Mouse (Mus musculus) ES-CJ7 (cell line): Measurements from ENCODE around the gene Dhrs7.
"Not testable (repeated sequence)": the region's sequence is repeated elsewhere in the genome, so short reads cannot be mapped to it uniquely, and the experiment has no call there.

Experiments used
- DNase-seq: peaks from one replicate; pipeline ENCODE4 v3.0.0; 2011; ENCODE audit warnings: low read depth, low spot score

Dhrs7 gene

DNA sequence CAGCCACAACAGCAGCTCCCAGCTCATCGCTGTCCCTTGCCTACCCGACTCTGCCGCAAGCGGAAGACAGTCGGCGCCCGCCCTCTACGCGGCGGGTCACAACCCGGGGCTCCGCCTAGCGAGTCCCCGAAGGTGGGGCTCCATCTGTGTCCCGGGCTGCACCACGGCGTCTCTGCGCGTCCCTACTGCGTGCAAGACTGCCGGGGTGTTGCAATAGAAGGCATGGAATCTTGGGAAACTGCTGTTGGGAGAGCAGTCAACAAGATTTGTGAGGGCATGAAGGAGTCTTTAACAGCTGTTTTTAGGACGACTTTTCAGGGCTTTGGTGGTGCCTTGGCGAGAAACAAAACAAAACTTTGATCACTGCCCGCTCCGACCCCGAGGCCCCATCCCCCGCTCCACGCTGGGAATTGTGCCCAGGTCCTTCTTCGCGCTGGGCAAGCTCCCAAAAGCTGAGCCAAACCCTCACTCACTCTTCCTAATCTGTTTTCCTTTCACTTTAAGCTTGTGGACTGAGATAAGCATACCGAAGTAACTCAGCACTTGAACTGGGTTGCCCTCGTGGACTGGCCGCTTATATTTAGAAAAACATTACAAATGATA lies at the start of gene Dhrs7:
Dhrs7 (minus strand) TSS at position 175 of the 603 bp plus-strand sequence.
- DNase-seq, result peak; percentile 81

DNA sequence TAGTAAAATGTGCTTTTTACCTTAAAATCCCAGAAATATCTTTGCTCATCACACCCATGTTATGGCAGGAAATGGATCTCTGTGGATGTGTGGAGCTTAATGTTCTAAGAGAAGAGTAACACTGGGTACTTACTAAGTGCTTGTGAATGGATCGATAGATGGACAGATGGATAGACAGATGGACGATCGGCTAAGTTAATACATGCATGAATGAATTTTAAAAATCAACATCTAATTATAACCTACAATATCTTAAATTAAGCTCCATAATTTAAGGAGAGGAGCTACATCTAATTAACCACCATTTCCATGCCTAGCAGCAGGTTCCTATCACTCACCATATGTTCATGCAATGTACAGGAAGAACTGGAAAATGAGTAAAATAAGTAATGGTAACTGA lies 45.3 kb upstream of the Dhrs7 start:
- DNase-seq, result no peak

DNA sequence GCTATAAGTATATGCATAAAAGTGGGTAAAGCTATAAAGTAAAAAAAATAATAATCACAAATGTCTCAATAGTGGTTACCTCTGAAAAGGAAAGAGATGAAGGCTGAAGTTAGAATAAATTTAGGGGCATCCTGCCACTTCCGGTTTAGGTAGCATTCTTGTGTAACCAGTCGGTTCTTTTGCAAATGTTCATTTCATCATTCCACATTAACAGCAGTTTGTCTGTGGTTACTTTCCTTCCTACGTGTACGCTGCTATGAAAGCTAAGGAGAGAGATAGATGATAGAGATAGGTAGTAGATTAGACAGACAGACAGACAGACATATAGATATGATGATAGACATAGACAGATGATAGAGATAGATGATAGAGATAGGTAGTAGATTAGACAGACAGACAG lies 39.4 kb upstream of the Dhrs7 start:
- no peak for DNase-seq

DNA sequence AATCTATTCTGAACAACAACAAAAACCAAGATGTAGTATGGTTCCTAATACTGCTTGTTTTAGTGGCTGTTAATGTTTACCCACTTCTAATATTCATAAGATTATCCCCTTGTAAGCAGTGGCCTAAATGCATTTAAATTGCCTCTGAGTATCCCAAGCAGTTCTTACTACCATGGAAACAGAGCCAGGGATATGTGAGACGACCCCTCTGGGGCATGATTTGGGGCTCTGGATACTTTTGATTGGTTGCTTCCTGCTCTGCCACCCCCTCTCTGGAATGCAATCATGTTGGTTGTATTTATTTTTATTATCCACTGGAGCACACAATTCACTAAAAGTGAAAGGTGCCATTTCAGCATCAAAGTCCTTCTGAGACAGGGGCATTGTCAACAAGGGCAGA lies 35.3 kb upstream of the Dhrs7 start:
- no peak for DNase-seq

DNA sequence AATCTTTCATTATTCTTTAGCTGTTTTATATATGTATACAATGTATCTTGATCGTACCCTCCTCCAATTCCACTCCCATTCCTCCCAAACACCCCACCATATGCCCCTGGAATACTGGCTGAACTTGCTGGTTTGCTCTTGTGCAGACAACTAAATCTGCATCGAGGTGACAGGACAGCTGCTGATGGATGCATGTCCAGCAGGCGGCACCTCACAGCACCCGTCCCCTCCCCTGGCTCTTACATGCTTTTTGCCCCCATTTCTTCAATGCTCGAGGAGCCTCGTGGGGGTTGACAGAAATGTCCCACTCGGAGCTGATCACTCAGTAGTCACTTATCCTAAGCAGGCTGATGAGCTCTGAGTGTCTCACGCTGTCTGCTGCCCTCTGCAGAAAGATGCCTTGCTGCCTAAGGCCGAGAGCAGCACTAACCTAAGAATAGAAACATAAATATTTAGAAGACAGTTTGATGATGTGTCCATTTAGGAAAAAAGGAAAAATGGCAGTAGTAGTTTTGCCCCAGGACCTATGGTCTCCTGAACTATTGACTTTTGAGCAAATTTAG lies 30.3 kb upstream of the Dhrs7 start:
- peak; percentile 22 for DNase-seq

DNA sequence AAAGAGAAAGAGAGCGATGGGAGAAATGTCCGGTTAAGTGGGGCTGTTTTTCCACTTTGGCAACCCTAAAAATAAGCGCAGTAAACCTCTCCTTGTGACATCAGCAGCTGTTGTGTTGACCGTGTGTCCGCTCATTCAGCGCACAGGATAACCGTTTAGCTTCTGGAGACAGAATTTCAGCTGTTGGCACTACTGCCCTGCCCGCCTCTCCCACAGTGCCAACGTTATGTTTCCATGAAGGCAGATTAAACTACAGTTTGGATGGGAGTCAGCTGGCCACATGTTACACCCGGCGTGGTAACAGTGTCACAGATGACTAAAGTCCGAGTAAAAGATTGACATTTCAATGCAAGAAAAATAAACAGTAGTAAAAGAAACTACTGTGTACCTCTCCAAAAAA lies 29.7 kb upstream of the Dhrs7 start:
- no peak for DNase-seq

DNA sequence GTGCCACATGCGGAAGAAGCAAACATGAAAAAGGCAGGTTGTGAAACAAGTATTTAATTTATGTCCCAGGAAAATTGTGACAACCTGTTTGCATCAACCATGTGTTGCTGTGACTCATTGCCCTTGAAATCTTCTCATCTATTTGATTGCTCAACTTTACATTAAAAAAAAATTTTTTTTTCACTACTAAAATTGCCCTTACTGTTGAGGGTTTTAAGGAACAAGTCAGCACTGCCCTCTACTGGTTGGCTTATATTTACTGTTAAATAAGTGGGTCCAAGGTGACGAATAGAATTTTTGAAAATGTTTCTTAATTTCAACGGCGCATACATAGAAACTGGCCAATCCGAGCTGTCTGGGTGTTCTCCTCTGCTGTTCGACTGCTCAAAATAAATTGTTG lies 29.2 kb upstream of the Dhrs7 start:
- DNase-seq, result peak; percentile 54

DNA sequence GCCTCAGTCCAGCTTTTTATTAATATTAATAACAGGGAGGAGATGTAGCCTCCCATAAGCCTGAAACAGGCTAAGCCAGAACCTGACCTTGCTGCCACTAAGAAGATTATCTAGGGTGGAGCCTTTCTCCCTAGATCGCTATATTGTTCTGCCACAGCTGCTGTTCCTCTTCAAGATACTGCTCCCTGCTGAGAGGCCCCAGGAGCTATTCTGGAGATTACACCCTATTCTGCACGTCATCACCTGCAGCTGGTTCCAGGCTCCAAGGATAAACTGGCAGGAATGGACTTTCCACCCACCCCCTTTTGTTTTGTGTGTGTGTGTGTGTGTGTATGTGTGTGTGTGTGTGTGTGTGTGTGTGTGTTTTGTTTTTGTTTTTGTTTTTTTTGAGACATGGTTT lies 23.6 kb upstream of the Dhrs7 start:
- peak; percentile 46 for DNase-seq

DNA sequence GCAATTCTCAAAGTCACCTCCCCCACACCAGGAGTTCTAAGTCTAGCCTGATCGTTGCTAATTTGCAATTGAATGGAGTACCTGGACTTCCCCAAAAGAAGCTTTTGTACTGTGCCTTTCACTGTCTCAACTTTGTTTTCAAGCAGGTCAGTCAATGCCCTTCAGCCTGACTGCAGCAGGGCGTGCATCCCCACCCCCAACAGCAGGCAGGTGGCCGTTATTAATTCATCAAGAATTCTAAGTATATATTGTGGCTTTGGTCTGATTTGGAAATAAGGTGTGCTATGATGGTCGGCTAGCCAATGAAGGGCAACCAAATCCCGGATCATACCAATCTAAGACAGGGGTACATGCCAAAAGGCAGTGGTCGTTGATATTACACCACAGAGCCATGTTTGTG lies 23.0 kb upstream of the Dhrs7 start:
- DNase-seq, result peak; percentile 54

DNA sequence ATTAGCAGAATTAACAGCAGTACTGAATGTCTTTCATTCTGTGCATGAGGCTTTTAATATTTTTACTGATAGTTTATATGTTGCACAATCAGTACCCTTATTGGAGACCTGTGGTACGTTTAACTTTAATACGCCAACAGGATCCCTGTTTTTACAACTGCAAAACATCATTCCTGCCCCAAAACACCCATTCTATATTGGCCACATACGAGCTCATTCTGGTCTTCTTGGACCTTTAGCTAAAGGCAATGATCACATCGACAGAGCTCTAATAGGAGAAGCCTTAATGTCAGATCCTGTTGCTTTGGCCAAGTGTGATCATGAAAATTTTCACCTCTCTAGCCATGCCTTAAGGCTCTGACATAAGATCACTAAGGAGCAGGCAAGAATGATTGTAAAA lies 21.9 kb upstream of the Dhrs7 start:
- DNase-seq, result not testable (repeated sequence)

DNA sequence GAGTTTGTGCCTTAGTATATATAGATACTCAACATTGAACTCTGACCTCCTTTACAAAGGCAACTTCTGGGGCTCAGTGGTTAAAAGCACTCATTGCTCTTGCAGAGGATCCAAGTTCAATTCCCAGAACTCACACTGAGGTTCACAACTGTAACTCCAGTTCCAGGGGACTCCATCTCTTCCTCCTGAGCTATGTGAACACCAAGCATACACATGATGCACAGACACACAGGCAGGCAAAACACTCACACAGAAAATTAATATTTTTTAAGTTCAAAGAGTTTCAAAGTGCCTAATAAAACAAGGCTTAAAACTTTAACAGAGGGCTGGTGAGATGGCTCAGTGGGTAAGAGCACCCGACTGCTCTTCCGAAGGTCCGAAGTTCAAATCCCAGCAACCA lies 18.9 kb upstream of the Dhrs7 start:
- no peak for DNase-seq

DNA sequence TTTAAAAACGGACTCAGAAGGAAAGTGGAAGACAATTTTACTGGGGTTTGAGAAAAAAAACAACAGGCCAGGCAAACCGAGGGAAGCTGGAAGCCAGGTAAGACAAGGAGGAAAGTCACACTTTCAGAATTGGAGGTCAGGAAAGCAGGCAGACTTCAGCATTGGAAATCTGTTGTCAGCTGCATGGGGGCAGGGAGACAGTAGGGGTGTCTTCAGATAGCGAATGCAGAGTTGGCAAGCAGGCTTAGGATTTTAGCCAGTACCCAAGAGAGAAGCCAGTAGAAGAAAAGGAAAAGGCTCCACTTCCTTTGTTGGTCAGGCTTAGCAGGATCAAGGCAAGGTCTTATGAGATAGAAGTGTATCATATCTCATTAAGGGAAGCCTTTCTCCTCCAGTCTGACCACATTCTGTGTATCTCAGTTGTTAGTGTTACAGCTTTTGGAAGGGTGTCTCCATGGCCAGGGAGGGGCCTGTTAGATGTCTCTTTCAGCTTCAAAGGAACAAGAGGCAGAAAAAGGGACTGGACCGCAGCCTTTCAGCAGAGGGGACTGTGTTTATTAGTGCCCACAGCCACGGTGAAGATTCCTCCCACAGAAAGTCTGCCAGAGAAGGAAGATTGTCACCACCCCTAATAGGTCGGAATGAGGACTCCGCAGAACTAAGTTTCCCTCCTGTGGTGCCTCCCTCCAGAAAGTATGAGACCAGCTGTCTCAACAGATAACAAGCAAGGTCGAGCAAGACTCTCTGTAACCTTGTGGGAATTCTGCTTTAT lies 18.0 kb upstream of the Dhrs7 start:
- DNase-seq, result no peak

DNA sequence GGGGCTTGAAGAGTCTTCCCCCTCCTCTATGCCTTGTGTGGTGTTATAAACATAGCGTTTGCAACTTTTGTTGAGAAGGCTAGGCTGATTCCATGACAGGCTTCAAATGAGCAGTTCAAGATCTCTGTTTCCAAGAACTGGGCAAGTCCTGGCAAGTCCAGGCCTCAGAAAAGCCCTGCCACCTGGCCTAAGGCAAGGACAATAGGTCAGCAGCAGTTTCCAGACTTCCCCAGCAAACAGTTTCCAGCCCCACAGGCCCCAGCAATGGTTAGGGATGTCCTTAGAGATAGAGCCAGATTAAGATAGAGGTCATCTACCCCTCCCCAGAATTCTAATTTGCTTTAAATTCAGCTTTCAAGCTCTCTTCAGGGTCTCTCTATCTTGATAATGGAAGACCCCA lies 17.2 kb upstream of the Dhrs7 start:
- no peak for DNase-seq

DNA sequence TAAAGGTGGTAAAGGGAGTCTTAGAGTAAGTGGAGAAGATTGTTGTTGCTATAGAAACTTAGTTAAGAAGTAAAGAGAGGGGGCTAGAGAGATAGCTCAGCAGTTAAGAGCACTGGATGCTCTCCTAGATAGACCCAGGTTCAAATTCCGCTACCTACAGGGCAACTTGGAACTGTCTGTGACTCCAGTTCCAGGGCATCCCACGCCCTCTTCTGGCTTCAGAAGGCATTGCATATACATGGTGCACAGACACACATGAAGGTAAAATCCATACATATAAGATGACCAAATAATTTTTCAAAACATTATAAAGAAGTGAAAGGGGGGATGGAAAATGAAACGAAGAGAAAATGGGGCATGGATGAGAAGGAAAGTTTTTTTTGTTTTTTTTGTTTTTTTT lies 14.9 kb upstream of the Dhrs7 start:
- peak; percentile 32 for DNase-seq

DNA sequence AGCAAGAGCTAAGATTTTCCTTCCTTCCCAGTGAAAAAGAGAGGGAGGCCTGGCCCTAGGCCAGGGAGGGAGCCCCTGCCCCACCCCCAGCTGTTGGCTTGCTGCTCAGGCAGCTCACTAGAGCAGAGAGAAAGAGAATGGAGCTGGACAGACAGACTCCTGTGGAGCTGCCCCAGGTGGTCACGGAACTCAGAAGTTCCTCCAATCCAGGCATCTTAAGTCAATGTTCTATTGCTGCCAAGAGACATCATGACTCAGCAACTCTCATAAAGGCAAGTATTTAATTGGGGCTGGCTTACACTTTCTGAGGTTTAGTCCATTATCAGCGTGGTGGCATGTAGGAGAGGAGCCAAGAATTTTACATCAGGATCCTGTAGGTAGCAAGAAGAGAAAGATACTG lies 10.1 kb upstream of the Dhrs7 start:
- peak; percentile 17 for DNase-seq

DNA sequence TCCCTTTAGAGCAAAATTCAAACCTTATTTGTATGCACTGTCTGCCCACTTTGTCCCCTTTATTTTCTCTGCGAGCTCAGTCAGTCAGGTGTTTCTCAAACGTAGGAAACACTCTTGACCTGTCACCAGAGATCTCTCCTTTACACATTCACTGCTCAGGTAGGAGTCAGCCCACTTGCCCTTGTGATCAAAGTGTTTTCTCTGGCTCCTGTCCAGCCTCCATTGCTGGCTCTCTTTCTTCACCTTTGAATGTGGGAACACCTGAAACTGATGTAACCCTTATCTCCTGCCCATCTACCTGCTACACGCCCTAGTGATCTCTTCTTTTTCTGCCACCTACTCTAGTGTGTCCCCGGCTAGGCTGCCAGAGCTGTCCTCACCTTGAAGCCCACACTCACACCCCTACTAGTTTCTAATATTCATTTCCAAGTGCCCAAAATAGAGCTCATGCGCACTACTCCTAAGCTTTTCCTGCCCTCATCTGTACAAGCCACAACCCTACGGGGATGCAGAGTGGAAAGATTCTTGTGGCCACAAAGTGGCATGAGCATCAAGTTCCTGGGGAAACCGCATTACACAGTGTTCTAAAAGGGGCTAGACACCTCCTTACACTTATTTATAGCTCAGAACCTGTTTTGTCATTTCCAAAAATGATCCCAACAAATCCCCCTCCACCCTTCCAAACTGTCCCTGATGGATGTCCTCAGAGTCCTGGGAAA lies 9.5 kb upstream of the Dhrs7 start:
- no peak for DNase-seq

DNA sequence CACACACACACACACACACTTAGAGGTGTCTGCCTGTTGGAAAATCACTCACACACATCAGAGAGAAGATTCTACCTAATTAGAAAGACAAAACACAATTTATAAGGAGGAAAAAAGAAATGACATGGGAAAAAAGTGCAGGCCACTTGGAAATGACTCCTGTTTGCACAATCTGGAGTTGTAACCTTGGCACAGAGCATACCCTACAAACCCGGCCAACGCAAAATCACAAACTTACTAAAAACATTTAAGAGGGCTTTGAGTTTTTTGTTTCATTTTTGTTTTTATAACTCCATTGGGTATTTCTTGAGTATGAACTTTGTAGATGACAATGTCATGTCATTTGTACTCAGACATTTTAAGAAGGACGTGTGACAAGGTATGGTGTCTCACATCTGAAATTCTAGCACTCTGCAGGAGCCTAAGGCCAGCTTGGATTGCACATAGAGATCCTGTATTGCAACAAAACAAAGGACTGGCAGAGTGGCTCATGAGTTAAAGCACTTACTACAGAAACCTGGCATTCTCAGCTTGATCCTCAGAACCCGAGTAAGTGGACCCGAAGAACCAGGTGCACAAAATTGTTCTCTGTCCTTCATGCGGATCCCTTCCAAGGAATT lies 6.9 kb upstream of the Dhrs7 start:
- DNase-seq, result no peak

DNA sequence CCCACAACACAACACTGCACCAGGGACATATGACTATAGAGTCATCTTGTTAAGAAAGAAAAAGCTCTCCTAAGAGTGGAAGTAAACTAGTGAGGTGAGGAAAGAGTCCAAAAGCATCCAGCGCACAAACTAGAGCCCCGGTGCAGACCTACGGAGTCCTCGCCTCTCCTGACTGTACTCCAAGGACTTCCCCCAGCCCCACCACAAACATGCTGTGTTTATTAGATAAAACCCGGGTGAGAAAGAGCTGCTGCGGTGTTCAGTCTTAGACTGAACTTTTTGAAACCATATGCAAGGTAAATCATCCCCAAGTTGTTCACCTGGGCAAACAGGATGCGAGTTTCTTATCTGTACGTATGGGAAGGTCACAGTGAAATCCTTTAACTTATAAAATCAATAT lies 6.2 kb upstream of the Dhrs7 start:
- DNase-seq, result no peak

DNA sequence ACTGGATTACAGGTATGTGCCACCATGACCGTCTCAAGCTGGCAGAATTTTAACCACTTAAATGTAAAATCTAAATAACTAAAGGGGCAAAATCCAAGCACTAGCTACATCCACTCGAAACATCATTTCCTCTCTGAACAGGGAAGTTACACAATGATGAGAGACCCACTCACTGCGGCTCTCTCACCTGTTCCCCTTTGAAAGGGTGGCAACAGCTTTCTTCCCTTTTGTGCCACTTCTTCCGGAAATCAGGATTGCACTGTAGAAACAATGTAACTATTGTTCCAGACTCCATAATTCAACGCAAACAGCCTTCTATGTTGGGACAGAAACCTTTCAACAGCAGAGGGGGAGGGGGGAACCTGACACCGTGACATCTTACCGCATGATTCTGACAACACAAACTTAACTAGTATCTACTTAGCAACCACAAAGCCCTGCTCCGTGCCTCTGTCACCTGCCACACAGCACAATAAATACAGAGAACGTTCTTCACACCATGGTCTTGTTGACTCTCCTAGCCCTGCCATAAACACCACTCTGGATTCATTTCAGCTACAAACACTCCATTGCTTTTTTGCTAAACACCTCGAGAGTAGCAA lies 3.3 kb upstream of the Dhrs7 start:
- DNase-seq, result no peak

DNA sequence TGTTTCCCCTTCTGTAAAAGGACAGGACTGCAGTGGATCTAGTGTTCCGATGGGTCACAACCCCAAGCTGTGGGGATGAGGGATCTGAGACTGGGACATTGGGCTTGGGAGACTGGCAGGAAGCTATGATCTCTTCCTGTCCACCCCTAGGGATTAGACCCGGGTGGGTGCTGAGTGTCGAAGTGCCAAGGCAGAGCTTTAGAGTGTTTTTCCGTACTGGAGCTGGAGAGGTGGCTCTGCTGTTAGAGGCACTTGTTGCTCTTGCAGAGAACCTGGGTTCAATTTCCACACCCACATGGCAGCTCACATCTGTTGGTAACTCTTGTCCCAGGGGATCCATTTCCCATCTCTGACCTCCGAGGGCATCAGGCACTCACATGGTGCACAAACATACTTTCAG lies 1.3 kb upstream of the Dhrs7 start:
- no peak for DNase-seq

DNA sequence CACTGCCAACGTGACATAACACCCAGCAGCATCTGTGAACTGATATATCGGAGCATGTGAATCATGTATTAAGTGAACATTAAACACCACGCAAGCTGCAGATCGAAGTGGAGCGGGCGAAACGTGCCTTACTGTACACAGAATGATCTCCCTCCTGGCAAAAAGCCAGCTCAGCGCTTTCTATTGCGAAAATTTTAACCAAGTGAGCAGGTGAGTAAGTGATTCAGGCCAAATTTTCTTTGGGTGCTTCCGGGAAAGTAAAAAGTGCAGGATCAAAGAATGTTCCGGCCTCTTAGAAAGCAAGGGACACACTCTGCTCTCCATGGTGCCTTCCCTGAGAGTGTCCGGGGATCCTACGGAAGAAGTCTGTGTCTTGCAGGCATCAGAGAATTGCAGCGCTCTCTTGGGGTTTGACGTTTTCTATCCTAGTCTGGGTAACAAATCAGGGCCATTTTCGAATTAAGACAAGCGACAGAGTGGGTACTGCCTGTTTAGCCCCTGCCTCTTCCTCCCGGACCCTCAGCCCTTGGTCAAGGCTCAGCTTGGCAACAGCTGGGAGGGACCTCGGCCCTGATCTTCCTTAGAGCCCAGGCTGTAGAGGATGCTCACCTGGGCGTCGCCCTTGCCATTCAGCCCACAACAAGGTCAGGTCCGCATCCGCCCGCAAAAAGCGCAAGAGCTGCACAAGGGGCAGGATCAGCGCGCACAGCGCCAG lies 532 bp downstream of the Dhrs7 start:
- DNase-seq, result no peak
